Mouse (Mus musculus) R1 (cell line): ENCODE measurements around the gene 2310011J03Rik.
"Not testable (repeated sequence)": the region's sequence is repeated elsewhere in the genome, so short reads cannot be mapped to it uniquely, and the experiment has no call there.

Experiments
- DNase-seq: peaks from one replicate; pipeline ENCODE4 v3.0.0-alpha.2; 2018; ENCODE audit warnings: low read depth, low spot score

The 2310011J03Rik gene

DNA sequence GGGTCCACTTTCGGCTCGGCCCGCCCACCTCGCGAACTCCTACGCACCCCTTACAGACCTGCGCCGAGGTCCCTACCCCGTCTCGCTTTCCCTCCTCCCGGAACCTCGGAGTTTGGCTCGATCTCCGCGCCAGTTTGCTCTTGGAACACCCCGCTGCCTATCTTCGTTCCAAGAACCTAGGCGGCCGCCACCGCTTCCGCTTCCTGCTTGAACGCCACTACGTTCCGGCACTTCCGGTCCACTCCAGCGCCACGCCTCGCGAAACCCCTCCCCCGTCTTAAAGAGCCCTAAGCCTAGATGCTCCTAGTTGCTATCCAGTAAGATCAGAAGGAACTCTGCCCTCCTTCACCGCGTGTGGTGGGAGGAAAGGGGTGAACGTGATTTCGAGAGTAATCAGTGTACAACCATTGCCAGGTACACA lies at the start of gene 2310011J03Rik:
TSS of gene 2310011J03Rik (minus strand) at position 198 of the 421 bp plus-strand sequence.
- peak; percentile 96 for DNase-seq

DNA sequence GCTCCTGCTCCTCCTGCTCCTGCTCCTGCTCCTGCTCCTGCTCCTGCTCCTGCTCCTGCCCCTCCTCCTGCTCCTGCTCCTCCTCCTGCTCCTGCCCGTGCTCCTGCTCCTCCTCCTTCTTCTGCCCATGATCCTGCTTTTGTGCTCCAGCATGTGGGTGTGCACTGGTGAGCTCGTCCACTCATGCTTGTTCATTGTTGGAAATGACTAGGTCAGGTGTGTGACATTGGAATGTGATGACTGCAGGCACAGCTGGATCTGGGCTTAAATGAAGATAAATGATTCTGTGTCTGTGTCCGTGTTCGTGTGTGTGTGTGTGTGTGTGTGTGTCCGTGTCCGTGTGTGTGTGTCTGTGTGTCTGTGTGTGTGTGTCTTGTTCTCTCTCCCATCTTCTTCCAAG lies 48.1 kb upstream of the 2310011J03Rik start:
- DNase-seq, result peak; percentile 85

DNA sequence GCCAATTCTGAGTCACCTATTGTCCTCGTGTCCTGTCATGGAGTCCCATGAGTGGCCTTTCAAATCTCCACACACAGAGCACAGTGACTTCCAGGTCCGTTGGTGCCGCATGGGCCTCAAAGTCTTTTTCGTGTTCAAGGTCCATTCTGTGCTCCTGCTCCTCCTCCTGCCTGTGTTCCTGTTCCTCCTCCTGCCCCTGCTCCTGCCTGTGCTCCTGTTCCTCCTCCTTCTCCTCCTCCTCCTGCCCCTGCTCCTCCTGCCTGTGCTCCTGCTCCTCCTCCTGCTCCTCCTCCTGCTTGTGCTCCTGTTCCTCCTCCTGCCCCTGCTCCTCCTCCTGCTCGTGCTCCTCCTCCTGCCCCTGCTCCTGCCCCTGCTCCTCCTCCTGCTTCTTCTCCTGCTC lies 47.6 kb upstream of the 2310011J03Rik start:
- DNase-seq, result no peak

DNA sequence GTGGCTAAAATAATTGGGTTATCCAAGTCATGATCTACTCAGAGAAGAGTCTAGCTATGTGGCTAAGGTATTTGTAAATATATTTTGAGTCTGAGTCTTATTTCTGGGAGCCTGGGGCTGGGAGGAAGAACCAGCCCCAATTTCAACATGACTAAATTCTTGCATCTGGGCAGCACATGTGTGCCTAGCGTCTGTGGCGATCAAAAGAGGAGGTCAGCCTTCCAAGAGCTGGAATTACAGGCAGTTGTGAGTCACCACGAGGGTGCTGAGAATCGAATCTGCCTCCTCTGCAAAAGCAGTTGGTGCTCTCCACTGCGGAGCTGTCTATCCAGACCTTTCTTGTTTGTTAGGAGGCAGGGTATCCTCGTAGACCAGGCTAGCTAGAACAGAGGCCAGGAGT lies 45.4 kb upstream of the 2310011J03Rik start:
- DNase-seq, result no peak

DNA sequence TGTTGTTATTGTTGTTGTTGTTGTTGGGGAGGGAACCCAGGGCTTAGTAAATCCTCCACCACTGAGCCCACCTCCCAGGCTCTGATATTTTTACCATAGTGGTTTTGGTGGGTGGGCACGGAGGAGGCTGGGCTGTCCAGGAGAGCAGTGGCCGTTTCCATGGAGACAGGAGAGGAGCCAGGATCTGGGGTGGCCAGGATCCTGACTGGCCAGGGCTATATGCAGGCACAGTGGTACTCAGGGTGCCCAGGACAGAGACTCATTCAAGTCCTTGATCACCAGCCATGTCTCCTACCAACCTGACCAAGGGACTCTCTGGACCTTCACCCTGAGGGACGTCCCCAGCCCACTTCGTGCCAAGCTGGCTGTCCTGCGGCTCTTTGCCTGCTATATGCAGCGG lies 43.4 kb upstream of the 2310011J03Rik start:
- DNase-seq, result no peak

DNA sequence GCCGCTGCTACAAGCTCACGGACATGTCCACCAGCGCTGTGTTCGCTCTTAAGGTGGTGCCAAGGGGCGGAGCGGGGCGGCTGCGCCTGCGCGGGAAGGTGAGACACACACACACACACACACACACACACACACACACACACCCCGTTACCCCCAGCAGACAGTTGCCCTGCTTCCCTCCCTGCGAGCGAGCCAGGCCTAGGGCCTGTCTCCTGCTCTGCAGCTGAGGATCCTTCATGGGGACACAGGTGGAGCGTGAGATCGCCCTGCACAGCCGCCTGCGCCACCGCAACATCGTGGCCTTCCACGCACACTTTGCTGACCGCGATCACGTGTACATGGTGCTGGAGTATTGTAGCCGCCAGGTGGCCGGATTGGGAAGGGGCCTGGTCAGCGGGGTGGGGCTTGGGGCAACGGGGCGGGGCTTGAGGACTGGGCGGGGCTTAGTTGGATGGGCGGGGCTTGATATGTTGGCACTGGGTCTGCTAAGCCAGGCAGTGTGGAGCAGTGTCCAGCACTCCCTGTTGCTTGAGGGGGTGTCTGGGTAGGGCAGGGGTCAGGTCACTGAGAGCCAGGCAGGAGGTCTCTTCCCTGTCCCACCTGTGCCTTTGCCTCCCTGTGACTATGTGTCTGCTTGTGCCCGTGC lies 37.8 kb upstream of the 2310011J03Rik start:
- peak; percentile 71 for DNase-seq

DNA sequence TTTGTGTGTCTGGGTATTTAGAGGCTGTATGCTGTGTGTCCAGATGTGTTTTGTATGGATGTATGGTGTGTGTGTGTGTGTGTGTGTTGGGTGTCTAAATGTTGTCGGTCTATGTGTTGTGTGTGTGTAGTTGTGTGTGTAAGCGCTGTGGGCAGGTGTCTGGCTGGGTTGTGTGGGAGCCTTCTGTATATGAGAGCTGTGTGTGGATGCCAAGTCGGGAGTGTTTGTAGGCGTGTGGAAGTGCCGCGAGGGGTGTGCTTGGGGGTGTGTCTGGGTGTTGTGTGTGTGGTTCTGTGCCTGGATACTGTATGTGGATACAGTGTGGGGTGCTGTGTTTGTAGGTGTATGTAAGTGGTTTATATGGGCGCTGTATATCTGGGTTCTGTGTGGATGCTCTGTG lies 37.0 kb upstream of the 2310011J03Rik start:
- no peak for DNase-seq

DNA sequence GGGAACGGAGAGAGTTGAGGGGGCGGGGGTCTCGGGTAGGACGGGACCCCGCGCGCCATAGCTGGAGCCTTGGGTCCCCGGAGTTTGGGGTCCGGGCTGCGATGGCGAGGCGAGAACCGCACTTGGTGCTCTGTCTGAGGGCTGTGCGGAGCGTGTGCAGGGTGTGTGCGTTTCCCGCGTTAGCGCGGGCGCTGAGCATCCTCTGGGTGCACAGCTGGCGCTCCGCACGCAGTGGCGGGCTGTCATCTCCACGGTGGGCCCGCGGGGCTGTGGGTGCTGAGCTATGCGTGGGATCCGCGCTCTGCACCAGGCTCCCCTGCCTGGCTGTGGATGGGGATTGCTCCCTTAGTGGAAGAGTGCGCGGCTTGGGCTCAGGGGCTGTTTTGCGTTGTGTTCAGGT lies 36.4 kb upstream of the 2310011J03Rik start:
- no peak for DNase-seq

DNA sequence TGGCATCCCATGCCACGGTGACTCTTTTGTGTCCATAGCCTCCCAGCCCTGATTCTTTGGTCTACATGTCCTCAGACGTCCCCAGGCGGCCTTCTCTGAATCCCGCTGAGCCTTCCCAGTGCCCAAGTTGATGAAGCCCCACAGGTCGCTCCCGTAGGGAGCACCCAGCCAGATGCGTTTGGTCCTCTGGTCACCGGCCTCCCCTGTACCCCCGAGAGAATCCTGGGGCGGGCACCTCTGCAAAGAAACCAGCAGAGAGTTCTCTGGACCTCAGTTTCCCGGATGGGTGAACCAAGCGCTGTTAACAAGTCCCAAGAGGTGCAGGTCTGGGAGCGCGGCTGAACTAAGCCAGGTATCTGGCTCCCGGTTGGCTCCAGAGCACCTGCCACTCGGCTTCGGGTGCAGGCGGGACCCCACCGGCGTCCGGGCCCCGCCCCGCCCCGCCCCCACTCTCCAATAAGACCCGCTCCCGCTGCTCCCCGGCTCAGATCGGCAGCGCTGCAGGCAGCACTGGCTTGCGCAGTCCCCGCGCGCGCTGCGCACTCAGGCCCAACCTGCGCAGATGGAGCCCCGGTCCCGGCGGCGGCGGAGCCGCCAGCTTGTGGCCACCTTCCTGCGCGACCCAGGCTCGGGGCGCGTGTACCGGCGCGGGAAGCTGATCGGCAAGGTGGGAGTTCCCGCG lies 35.8 kb upstream of the 2310011J03Rik start, which contains the start of gene Plk5:
TSS of gene Plk5 (plus strand) at position 459 of the 682 bp plus-strand sequence.
- DNase-seq, result peak; percentile 62

DNA sequence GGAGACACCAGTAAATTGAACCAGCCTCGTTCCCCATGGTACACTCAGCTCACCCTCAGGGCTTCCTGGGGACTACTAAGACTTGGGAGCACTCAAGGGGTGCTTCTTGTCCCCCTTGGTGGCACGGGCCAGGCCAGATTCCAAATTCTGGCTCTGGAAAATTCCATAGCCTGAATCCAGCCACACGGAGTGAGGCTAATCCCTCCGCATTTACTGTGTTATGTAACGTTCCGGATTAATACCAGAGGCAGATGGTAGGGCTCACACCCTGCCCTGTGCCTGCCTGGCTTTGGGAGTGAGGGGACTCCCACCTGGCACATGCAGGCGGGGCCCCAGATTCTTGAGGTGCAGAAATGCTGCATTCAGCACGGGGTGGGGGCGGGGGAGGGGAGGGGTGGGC lies 35.1 kb upstream of the 2310011J03Rik start:
- no peak for DNase-seq

DNA sequence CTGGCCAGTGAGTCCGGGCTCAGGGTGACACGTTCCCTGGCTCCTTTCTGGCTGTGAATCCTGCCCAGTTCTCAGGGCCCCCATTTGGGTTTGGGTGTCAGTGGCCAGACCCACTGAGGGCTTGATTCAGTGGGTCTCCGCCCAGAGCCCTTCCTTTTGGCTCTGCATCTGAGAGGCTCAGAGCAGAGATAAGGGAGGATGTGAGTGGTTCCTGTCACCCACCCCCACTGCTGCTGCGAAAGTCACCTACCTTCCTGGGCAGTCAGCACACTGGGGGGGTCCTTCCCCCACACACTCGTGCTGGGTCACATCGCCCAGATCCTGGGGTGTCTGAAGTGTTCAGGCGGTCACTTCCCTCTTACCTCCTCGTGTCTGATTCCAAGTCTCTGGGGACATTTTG lies 32.4 kb upstream of the 2310011J03Rik start:
- no peak for DNase-seq

DNA sequence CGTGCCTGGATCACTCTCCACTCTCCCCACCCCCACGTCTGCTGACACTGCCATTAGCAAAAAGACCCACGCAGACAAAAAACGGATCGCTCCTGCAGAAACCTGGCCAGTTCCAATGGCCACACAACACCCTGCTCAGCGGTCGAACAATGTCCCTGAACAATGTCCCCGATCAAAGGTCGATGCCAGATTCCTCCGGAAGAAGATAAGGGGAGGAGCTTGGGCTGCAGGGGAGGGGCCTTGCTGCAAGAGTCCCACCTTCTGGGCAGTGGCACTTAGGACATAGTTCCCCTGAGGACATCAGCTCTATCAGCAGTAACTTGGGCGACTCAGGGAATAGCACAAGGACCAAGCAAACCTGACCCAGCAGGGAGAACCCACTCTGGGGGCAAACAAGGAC lies 31.6 kb upstream of the 2310011J03Rik start:
- no peak for DNase-seq

DNA sequence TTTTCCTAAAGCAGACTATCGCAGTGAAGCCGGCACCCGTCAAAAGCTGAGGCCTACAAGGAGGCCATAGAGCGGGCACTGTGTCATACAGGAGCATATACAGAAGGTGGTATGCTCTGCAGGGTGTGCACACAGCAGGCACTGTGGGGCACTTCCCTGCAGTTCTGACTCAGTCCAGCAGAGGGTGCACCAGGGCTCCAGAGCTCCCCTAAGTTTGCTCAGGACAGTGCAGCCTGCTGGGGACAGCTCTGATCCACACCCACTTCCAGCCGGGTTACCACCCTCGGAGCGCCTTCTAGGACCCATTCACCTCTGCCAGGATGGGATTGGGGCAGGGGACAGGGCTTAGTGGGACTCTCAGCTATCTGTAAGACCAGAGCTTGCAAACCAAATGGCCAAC lies 30.0 kb upstream of the 2310011J03Rik start:
- DNase-seq, result peak; percentile 88

DNA sequence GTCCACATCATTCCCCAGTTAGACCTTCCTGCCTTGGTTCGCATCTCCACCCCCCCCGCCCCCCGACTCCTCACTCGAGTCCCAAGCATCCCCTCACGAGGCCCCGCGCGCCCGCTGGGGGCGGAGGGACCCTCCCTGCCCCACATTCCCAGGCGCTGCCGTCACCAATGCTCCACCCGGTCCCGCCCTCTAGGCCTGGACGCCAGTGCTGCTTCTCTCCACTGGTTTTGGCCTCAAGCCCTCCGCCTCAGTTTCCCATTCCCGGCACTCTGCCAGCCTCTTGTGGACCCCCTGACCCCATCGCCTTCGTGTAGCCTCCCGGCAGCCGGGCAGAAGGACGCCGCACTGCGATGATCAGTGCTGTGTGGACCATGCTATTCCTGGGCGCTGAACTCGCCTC lies 28.6 kb upstream of the 2310011J03Rik start:
- DNase-seq, result no peak

DNA sequence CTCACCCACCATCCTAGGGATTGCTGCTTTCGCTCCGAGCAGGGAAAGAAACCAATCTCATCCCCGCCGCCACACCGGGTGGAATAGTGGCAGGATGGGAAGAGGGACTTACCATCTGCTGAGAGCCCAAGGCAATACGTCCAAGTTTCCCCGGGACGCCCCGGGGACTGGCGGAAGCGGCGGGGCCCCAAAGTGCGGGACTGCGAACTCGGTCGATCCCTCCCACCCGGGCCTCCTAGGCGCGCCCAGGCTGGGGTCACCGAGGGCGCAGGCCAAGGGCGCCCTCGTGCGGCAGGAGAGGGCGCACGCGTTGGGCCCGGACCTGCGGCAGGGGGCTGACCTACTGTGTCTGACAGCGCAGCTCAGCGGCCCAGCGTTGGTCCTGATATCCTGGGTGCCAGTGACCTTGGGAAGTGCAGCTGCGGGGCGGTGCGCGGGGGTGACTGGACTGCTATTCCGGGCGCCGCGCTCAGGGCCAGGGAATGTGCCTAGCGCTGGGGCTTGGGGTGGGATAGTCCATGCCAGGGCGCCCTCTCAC lies 28.0 kb upstream of the 2310011J03Rik start, which contains the start of gene Adamtsl5:
TSS of gene Adamtsl5 (minus strand) at position 169 of the 538 bp plus-strand sequence.
- peak; percentile 75 for DNase-seq

DNA sequence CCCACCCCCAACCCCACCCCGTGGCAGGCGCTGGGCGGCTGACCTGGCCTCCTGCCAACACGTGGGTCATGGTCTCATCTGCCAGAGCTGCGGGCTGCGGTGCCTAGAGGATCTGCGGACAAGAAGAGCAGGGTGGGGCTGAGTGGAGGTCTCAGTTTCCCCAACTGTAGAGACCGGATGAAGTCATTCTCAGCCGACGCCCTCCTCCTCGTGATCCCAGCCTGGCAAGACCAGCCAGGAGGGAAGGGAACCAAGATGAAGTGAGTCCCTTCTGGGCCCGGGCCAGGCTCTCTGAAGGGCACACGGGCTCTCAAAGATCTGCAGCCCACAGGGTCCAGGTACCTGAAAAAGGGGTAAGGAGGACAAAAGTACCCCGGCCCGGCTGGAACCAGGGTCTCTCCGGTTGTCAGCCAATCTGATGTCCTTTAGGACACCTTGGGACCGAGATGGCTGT lies 27.2 kb upstream of the 2310011J03Rik start:
- no peak for DNase-seq

DNA sequence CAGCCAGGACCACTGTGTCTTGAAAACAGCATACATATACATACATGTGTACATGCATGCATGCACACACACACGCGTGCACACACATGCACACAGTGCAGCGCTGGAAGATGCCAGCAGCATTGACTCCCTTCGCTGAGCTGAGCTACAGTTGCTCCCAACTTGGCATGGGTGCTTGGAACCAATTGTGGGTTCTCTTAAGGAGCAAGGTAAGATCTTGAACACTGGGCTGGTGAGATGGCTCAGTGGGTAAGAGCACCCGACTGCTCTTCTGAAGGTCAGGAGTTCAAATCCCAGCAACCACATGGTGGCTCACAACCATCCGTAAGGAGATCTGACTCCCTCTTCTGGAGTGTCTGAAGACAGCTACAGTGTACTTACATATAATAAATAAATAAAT lies 25.6 kb upstream of the 2310011J03Rik start:
- DNase-seq, result not testable (repeated sequence)

DNA sequence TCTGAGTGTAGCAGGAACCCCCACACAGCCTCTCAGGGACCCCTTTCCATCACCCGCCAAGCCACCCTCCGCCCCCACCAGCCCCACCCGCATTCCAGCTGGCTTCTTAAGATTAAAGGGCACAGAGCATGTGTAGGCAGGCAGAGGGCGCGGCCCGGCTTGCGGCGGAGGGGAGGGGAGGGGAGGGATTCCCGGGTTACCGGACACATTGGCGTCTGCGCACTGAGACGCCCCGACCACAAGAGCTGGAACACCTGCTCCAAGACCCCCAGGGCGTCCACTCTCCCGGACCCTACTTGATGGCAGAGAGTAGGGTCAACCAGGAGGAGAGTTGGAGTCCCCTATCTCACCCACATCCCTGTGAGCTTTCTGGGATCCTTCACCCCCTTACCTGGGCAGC lies 24.8 kb upstream of the 2310011J03Rik start:
- DNase-seq, result no peak

DNA sequence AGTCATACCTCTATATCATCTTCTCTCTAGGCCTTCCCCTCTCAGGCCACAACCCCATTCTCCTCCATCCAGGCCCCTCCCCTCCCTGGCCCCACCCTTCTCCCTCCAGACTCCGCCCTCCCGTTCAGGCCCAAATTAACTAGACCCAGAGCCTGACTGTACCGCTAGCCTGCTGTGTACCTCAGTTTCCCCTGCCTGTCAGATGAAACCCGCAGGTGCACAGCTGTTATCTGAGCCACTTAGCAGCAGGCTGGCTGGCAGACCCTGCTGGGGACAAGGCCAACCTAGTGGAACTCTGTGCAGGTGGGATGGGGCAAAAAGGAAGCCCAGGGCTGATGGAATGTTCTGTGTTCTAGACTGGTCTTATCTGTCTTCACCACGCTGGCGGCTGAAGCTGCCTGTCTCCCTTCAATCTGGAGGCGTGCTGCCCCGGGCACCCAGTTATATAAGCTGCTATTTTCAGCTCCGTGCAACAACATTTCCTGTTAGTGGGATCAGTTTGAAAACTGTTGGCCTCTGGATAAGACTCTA lies 23.9 kb upstream of the 2310011J03Rik start:
- DNase-seq, result peak; percentile 75

DNA sequence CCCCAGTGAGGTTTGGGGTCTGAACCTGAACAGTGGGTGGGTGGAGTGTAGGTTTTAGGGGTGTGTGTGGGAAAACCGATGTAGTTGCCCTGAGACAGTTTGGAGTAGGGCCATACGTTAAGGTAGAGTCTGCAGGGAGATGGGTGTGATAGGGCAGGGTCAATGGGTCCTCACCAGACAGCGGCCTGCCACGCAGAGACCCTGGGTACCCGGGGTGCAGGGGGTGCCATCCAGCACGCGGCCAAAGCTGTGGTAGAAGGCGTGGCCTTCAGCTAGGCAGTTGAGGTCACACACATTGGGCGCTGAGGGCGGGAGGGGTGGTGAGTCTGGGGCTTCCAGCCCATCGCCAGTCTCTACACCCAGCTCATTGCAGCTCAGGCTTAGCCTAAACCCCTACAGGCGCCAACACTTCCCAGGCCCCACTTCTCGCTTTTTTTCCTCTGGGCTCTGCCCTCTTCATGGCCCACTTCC lies 23.1 kb upstream of the 2310011J03Rik start:
- DNase-seq, result no peak

DNA sequence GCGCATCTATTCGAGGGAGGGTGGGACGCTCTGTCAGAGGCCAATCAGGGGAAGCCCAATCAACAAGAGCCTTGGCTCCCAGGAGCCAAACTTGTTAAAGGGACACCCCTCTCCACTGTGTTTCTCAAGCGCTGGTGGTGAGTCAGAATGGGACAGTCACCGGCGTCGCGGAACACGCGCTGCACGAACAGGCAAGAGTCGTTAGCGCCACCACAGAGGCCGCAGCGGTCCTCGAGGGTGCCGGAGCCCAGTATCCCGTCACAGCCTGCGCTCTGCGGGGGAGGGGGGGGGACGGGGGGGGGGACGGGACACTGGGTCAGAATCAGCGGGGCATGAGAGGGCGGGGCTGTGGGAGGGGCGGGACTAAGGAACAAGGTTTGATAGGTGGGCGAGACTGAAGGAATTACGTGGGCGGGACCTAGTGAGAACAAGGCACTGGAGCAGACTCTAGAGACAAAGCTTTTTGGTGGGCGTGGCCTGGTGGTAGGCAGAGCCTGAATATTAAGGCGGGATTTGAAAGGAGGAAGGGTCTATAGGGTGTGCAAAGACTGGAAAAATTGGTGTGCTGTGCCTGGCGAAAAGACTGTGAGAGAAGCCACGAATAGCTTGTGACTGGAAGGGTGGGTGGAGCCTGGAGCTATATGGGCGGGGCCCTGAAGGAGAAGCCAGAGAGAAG lies 22.6 kb upstream of the 2310011J03Rik start:
- DNase-seq, result peak; percentile 98

DNA sequence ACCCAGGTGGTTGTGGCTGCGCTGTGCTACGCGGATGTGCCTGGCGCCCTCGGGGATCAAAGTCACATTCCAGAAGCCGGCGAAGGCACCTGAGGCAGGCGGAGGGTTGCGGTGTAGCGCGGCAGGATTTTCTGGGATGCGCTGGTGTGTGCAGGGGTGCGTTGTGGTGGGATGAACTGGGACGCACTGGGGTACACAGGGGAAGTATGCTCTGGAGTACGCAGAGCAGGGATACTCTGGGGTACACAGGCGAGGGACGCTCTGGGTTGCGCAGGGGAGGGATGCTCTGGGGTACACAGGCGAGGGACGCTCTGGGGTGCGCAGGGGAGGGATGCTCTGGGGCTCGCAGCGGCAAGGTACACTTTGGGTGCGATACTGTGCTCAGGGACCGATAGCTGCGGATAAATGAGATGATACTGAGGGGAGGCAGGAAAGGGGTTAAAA lies 22.0 kb upstream of the 2310011J03Rik start:
- no peak for DNase-seq
